Mouse (Mus musculus) cortical plate, adult 2 months (tissue): ENCODE data around the gene Rundc3a.

Experiments
- CTCF ChIP-seq: fragments of 200-500 bp; IDR thresholded peaks from 2 replicates; pipeline ENCODE4 v1.5.1; 2011; ENCODE audit warnings: mild to moderate bottlenecking, control low read depth, low read length; ENCODE audit not compliant: insufficient read depth; ENCODE audit errors: extremely low read depth
- POLR2A ChIP-seq: fragments of 200-500 bp; IDR thresholded peaks from 2 replicates; pipeline ENCODE4 v1.6.1; 2011; ENCODE audit warnings: mild to moderate bottlenecking, low read length, control low read depth; ENCODE audit not compliant: insufficient read depth; ENCODE audit errors: extremely low read depth

- TF ChIP-seq CTCF (no peak), POLR2A (no peak)
These were observed 14.6 kb downstream of the Rundc3a start, which contains the start of gene Slc25a39 for GRCm38 (mm10) chr11:102407834-102408215.
